Comparison of ENCODE assay signal across 8 mouse cellular contexts in genomic region chr15:65637520-65638184, GRCm38 (mm10).
A peak's percentile ranks its signal among the peaks of the same experiment; 100 is the strongest.
DNase-seq lines count a peak whose midpoint lies in the region; ATAC-seq lines count a peak whose summit lies in the region.

No protein-coding gene starts in this region.

- no peaks in the 10 kb centered on the region for H3K9me3 ChIP-seq in kidney, embryonic 15.5 days (replicated peaks)
- H3K9me3 ChIP-seq in limb, embryonic 13.5 days = 0 out of 2 replicates have a peak, but pooled peaks cover 3% of the 10 kb centered on the region

- no peaks in the 10 kb centered on the region for H3K27me3 ChIP-seq in kidney, embryonic 15.5 days
- no peaks in the 10 kb centered on the region for H3K27me3 ChIP-seq in limb, embryonic 13.5 days

- ATAC-seq in kidney, embryonic 15.5 days (replicated peaks; ENCODE audit: low FRiP score) = peak; percentile 52; the same call in 1 of the 2 replicates
- 0 out of 2 replicates have a peak, but pooled peaks have one; percentile 11 for ATAC-seq in limb, embryonic 13.5 days (ENCODE audit: low FRiP score, low read depth)
- no peak for ATAC-seq in monocyte, adult 5-6 weeks (replicated peaks; ENCODE audit: insufficient number of reproducible peaks, low FRiP score, low TSS enrichment, poor library complexity, severe bottlenecking)

- no peaks in the 10 kb centered on the region for H3K36me3 ChIP-seq in kidney, embryonic 15.5 days
- no peaks in the 10 kb centered on the region for H3K36me3 ChIP-seq in limb, embryonic 13.5 days

- H3K4me2 ChIP-seq in kidney, embryonic 15.5 days = no peak overlapping the region
- no peak overlapping the region for H3K4me2 ChIP-seq in limb, embryonic 13.5 days (replicated peaks)

- DNase-seq in 416B (ENCODE audit: low read depth) = peak; percentile 66
- DNase-seq in ES-CJ7 (ENCODE audit: low read depth, low spot score) = peak; percentile 76
- DNase-seq in cerebellum, adult 8-10 months = peak; percentile 80
- DNase-seq in frontal cortex, adult 2 months (ENCODE audit: extremely low spot score in 1 of 2, low spot score in 1 of 2) = peak; percentile 11 to 89
- peak; percentile 40 for DNase-seq in retina, adult 2 months (ENCODE audit: low read depth, low spot score)

- no peak overlapping the region for H3K4me3 ChIP-seq in kidney, embryonic 15.5 days (replicated peaks)
- H3K4me3 ChIP-seq in limb, embryonic 13.5 days = no peak overlapping the region

- WGBS in kidney, embryonic 15.5 days = 39% methylated on average over 6 of the region's 6 CpGs
- 44% methylated on average over 6 of the region's 6 CpGs for WGBS in limb, embryonic 13.5 days

- H3K9ac ChIP-seq in kidney, embryonic 15.5 days = no peak overlapping the region
- H3K9ac ChIP-seq in limb, embryonic 13.5 days = no peak overlapping the region

- H3K27ac ChIP-seq in kidney, embryonic 15.5 days = no peak overlapping the region
- H3K27ac ChIP-seq in limb, embryonic 13.5 days = no peak overlapping the region

- H3K4me1 ChIP-seq in kidney, embryonic 15.5 days = no peaks in the 10 kb centered on the region
- H3K4me1 ChIP-seq in limb, embryonic 13.5 days = no peaks in the 10 kb centered on the region
